Mouse (Mus musculus) myocyte (in vitro differentiated cells): Measurements from ENCODE around the gene Rpl27. TPM values are rescaled to one million over a fixed set of nuclear protein-coding genes. Genes with fewer than 3 reads are reported as not detected.
A peak's percentile ranks its signal among the peaks of the same experiment; 100 is the strongest.

Source experiments
- H3K27me3 ChIP-seq: one replicate; pipeline ENCODE4 v1.6.1; 2011; ENCODE audit not compliant: control insufficient read depth, insufficient read depth, insufficient read length
- H3K36me3 ChIP-seq: one replicate; pipeline ENCODE4 v1.6.1; 2011; ENCODE audit not compliant: control insufficient read depth, insufficient read depth
- H3K4me2 ChIP-seq: one replicate; pipeline ENCODE4 v1.6.1; 2011; ENCODE audit warnings: low read depth, control low read depth
- H3K4me3 ChIP-seq: one replicate; pipeline ENCODE4 v1.5.1; 2011; ENCODE audit warnings: mild to moderate bottlenecking, control low read depth, moderate library complexity
- H3K79me2 ChIP-seq: one replicate; pipeline ENCODE4 v1.6.1; 2011; ENCODE audit not compliant: control insufficient read depth, insufficient read depth
- H3ac ChIP-seq: one replicate; pipeline ENCODE4 v1.6.1; 2011; ENCODE audit not compliant: control insufficient read depth, insufficient read length
- CEBPB ChIP-seq: IDR thresholded peaks from 2 replicates; pipeline ENCODE4 v1.6.1; 2011; ENCODE audit warnings: mild to moderate bottlenecking, moderate library complexity; ENCODE audit not compliant: poor library complexity, insufficient read depth, severe bottlenecking
- E2F4 ChIP-seq: IDR thresholded peaks from one replicate; pipeline ENCODE4 v1.6.1; 2011; ENCODE audit warnings: mild to moderate bottlenecking, control low read depth, moderate library complexity; ENCODE audit not compliant: insufficient read depth
- MAX ChIP-seq: IDR thresholded peaks from one replicate; pipeline ENCODE4 v1.6.1; 2011; ENCODE audit warnings: low read depth, mild to moderate bottlenecking, control low read depth
- MYOD1 ChIP-seq, 3 experiments: IDR thresholded peaks; one replicate each; pipeline ENCODE4 v1.6.1; 2011; ENCODE audit warnings: control low read depth in 2 of 3, low read depth in 2 of 3, mild to moderate bottlenecking in 2 of 3, moderate library complexity in 1 of 3; ENCODE audit not compliant: insufficient read length in 2 of 3, control insufficient read depth in 1 of 3
- MYOG ChIP-seq, 3 experiments: IDR thresholded peaks; one replicate each; pipeline ENCODE4 v1.6.1; 2011; ENCODE audit warnings: control low read depth in 2 of 3, low read depth in 2 of 3, mild to moderate bottlenecking in 2 of 3; ENCODE audit not compliant: insufficient read length in 2 of 3, control insufficient read depth in 1 of 3, insufficient read depth in 1 of 3
- POLR2A ChIP-seq: IDR thresholded peaks from one replicate; pipeline ENCODE4 v1.6.1; 2011; ENCODE audit warnings: low read depth, mild to moderate bottlenecking, control low read depth, moderate library complexity; ENCODE audit not compliant: insufficient read length
- POLR2AphosphoS2 ChIP-seq: IDR thresholded peaks from one replicate; pipeline ENCODE4 v1.6.1; 2011; ENCODE audit warnings: low read depth, control low read depth; ENCODE audit not compliant: insufficient read length
- REST ChIP-seq: IDR thresholded peaks from one replicate; pipeline ENCODE4 v1.6.1; 2011; ENCODE audit warnings: mild to moderate bottlenecking, control low read depth, moderate library complexity; ENCODE audit not compliant: insufficient read depth, insufficient read length
- SRF ChIP-seq: IDR thresholded peaks from one replicate; pipeline ENCODE4 v1.6.1; 2011; ENCODE audit warnings: low read depth; ENCODE audit not compliant: control insufficient read depth, insufficient read length
- TCF12 ChIP-seq: IDR thresholded peaks from one replicate; pipeline ENCODE4 v1.6.1; 2011; ENCODE audit warnings: mild to moderate bottlenecking, control low read depth; ENCODE audit not compliant: poor library complexity, insufficient read depth, severe bottlenecking
- TCF3 ChIP-seq: IDR thresholded peaks from one replicate; pipeline ENCODE4 v1.6.1; 2011; ENCODE audit warnings: low read depth, control low read depth; ENCODE audit not compliant: insufficient read length
- USF1 ChIP-seq: IDR thresholded peaks from one replicate; pipeline ENCODE4 v1.6.1; 2011; ENCODE audit warnings: low read depth, mild to moderate bottlenecking, control low read depth, moderate library complexity
- polyA plus RNA-seq: library from polyadenylated mRNA; unstranded; fragments of >200 nt; fragmentation: generic; extraction: Trizol; gene quantifications from one replicate; pipeline ENCODE4 v1.2.1, GENCODE M21; 2012; ENCODE audit warnings: missing spikeins

Gene Rpl27
- polyA plus RNA-seq, 1 experiment = 2,022 TPM

GRCm38 (mm10) chr11:101450394-101450793 is 8.3 kb downstream of the Rpl27 start:
- Histone ChIP-seq H3K4me3 (no peak overlapping the region), H3K4me2 (no peak overlapping the region)
- no peak for TF ChIP-seq CEBPB
- TF ChIP-seq POLR2AphosphoS2 = no peak
- TF ChIP-seq SRF = no peak
- TF ChIP-seq E2F4 = no peak
- no peak for TF ChIP-seq MYOD1 (IDR thresholded peaks at IDR 0.05; ENCODE audit: control insufficient read depth in 1 of 3, insufficient read length in 2 of 3, low read depth in 2 of 3)
- no peak for TF ChIP-seq MYOG (IDR thresholded peaks at IDR 0.05; ENCODE audit: control insufficient read depth in 1 of 3, insufficient read depth in 1 of 3, insufficient read length in 2 of 3, low read depth in 2 of 3)
- TF ChIP-seq MAX = no peak
- TF ChIP-seq REST = no peak
- no peak for TF ChIP-seq TCF12
- no peak for TF ChIP-seq TCF3
- no peak for TF ChIP-seq USF1
- no peak for TF ChIP-seq POLR2A

GRCm38 (mm10) chr11:101451536-101451935 is 9.4 kb downstream of the Rpl27 start:
- Histone ChIP-seq H3ac (no peak overlapping the region), H3K4me3 (no peak overlapping the region), H3K27me3 (no peaks in the 10 kb centered on the region), H3K79me2 (no peaks in the 10 kb centered on the region), H3K36me3 (no peaks in the 10 kb centered on the region), H3K4me2 (no peak overlapping the region)
- no peak for TF ChIP-seq TCF3
- no peak for TF ChIP-seq MAX
- TF ChIP-seq POLR2AphosphoS2 = no peak
- no peak for TF ChIP-seq CEBPB

More at GRCm38 (mm10) chr11:101450394-101450793, 8.3 kb downstream of the Rpl27 start:
- Histone ChIP-seq H3K79me2 (no peaks in the 10 kb centered on the region), H3ac (no peak overlapping the region), H3K36me3 (peaks cover 6% of the 10 kb centered on the region), H3K27me3 (no peaks in the 10 kb centered on the region)

- no peak overlapping the region for H3K4me2 ChIP-seq
- no peak overlapping the region for H3ac ChIP-seq
- no peaks in the 10 kb centered on the region for H3K27me3 ChIP-seq
- H3K79me2 ChIP-seq = no peaks in the 10 kb centered on the region
- no peak for TF ChIP-seq POLR2A
- TF ChIP-seq CEBPB = no peak
- TF ChIP-seq MYOD1 (IDR thresholded peaks at IDR 0.05; ENCODE audit: control insufficient read depth in 1 of 3, insufficient read length in 2 of 3, low read depth in 2 of 3) = no peak
- TF ChIP-seq REST = no peak
- TF ChIP-seq MYOG (IDR thresholded peaks at IDR 0.05; ENCODE audit: control insufficient read depth in 1 of 3, insufficient read depth in 1 of 3, insufficient read length in 2 of 3, low read depth in 2 of 3) = no peak
- no peak for TF ChIP-seq SRF
- TF ChIP-seq MAX = no peak
- no peak for TF ChIP-seq TCF3
- no peak for TF ChIP-seq POLR2AphosphoS2
- TF ChIP-seq E2F4 = no peak
- no peak for TF ChIP-seq USF1
- TF ChIP-seq TCF12 = no peak
- H3K4me3 ChIP-seq = no peak overlapping the region
- H3K36me3 ChIP-seq = peaks cover 5% of the 10 kb centered on the region
These were observed 10.1 kb downstream of the Rpl27 start for GRCm38 (mm10) chr11:101452093-101452774.

GRCm38 (mm10) chr11:101454702-101455101 is 12.6 kb downstream of the Rpl27 start:
- TF ChIP-seq POLR2AphosphoS2 (peak; percentile 41), SRF (no peak)
- no peak overlapping the region for H3K4me3 ChIP-seq
- peak overlapping the region; percentile 81 for H3K4me2 ChIP-seq
- H3K27me3 ChIP-seq = no peaks in the 10 kb centered on the region
- H3ac ChIP-seq = no peak overlapping the region
- no peaks in the 10 kb centered on the region for H3K79me2 ChIP-seq
- H3K36me3 ChIP-seq = peaks cover 9% of the 10 kb centered on the region

- H3K36me3 ChIP-seq = peaks cover 16% of the 10 kb centered on the region
- no peak overlapping the region for H3K4me2 ChIP-seq
- H3K4me3 ChIP-seq = no peak overlapping the region
- H3ac ChIP-seq = no peak overlapping the region
- TF ChIP-seq POLR2A (no peak), POLR2AphosphoS2 (no peak), TCF12 (no peak), USF1 (no peak), TCF3 (no peak), E2F4 (no peak), MAX (no peak), MYOG (IDR thresholded peaks at IDR 0.05; ENCODE audit: control insufficient read depth in 1 of 3, insufficient read depth in 1 of 3, insufficient read length in 2 of 3, low read depth in 2 of 3) (no peak), CEBPB (no peak)
- H3K79me2 ChIP-seq = no peaks in the 10 kb centered on the region
- no peaks in the 10 kb centered on the region for H3K27me3 ChIP-seq
These were observed 13.5 kb downstream of the Rpl27 start for GRCm38 (mm10) chr11:101455627-101456026.

- no peak overlapping the region for H3K4me3 ChIP-seq
- peaks cover 33% of the 10 kb centered on the region for H3K36me3 ChIP-seq
- H3K79me2 ChIP-seq = no peaks in the 10 kb centered on the region
- no peaks in the 10 kb centered on the region for H3K27me3 ChIP-seq
- H3K4me2 ChIP-seq = no peak overlapping the region
- TF ChIP-seq TCF12 (no peak), TCF3 (no peak), POLR2AphosphoS2 (no peak), MYOG (IDR thresholded peaks at IDR 0.05; ENCODE audit: control insufficient read depth in 1 of 3, insufficient read depth in 1 of 3, insufficient read length in 2 of 3, low read depth in 2 of 3) (no peak), REST (no peak), POLR2A (no peak), USF1 (no peak), MYOD1 (IDR thresholded peaks at IDR 0.05; ENCODE audit: control insufficient read depth in 1 of 3, insufficient read length in 2 of 3, low read depth in 2 of 3) (no peak), E2F4 (no peak), CEBPB (no peak), MAX (no peak), SRF (no peak)
- no peak overlapping the region for H3ac ChIP-seq
These were observed 15.5 kb downstream of the Rpl27 start for GRCm38 (mm10) chr11:101457631-101458030.
